Comparison of ENCODE assay signal across 15 mouse cellular contexts in genomic region chr9:97974801-97975347, GRCm38 (mm10). TPM values are rescaled to one million over a fixed set of nuclear protein-coding genes. Genes with fewer than 3 reads are reported as not detected.
DNase-seq lines count a peak whose midpoint lies in the region; ATAC-seq lines count a peak whose summit lies in the region.
"Had no signal": no experiment of that assay in that cellular context is flagged by ENCODE, and none has a peak within 500 bp of the region (broad histone marks: within the 10 kb centered on the region; RNA-seq: fewer than 3 reads in every experiment).

No protein-coding gene starts in this region.

- DNase-seq in heart, adult 11 months = peak; percentile 83
- no peak for DNase-seq in heart, postnatal 4 days
- peak; percentile 86 for DNase-seq in brain, adult 2 months (ENCODE audit: low read depth, low spot score)
- peak; percentile 23 to 36 for DNase-seq in frontal cortex, postnatal 25 days (ENCODE audit: low spot score in 2 of 2)
- peak; percentile 86 for DNase-seq in right cerebral cortex, adult 18-20 months
- DNase-seq in thymus, postnatal 10 days (ENCODE audit: low spot score in 2 of 2) = no peak
- no peak for DNase-seq in embryo, embryonic 9.5 days (ENCODE audit: extremely low spot score)
- DNase-seq: adrenal gland, adult 8-10 months; cerebellum, adult 9-11 months; heart, adult 18-20 months; kidney, adult 11 months; kidney, postnatal 25 days; thymus, postnatal 4 days had no signal

- ATAC-seq in granulocyte monocyte progenitor cell, adult 5-6 weeks (replicated peaks; ENCODE audit: poor library complexity, severe bottlenecking) = no peak
- ATAC-seq: midbrain, embryonic 13.5 days had no signal

RNA-seq across cellular contexts. Expression of gene Clstn2, which starts 58.1 kb away (rescaled TPM):
- 1 to 10 TPM; 1.5 to 2.1 TPM for total RNA-seq in heart, postnatal 4 days (2021)
- total RNA-seq in granulocyte monocyte progenitor cell, adult 5-6 weeks (2014; fragmentation: Nextera tagmentation) = not detected in 2 replicates
- not detected in 2 replicates for total RNA-seq in granulocyte monocyte progenitor cell, adult 5-6 weeks (2017)

Comparison
In these comparisons a context has a peak if more than half of its experiments do, and no peak if none do; other contexts are left out.
1. DNase-seq: peak in heart, adult 11 months (single experiment), brain, adult 2 months (single experiment), frontal cortex, postnatal 25 days (2 of 2) and right cerebral cortex, adult 18-20 months (single experiment); none in heart, postnatal 4 days (single experiment), thymus, postnatal 10 days (0 of 2) and embryo, embryonic 9.5 days (single experiment).